Mouse (Mus musculus) heart, embryonic 15.5 days (tissue): ENCODE measurements at regions not wholly inside any gene's neighbourhood (a gene's known extent, or its start where the extent isn't known, plus 50 kb on each side); places are given as distances from the start of the nearest gene placed in this dataset.

Experiments
- ATAC-seq: fragments of 200-750 bp; cut with Nextera tagmentation; replicated peaks from 2 replicates; pipeline ENCODE4 v1.8.0; 2017; ENCODE audit warnings: low read depth, moderate TSS enrichment; ENCODE audit not compliant: insufficient number of reproducible peaks, insufficient read depth, low FRiP score
- H3K27ac ChIP-seq: fragments of 300-500 bp; sonication (generic); 2 replicates; pipeline ENCODE4 v1.5.1; 2015; ENCODE audit warnings: mild to moderate bottlenecking, inconsistent platforms
- H3K27me3 ChIP-seq: fragments of 300-500 bp; sonication (generic); 2 replicates; pipeline ENCODE4 v1.6.1; 2015; ENCODE audit warnings: inconsistent platforms
- H3K36me3 ChIP-seq: fragments of 300-500 bp; sonication (generic); 2 replicates; pipeline ENCODE4 v1.6.1; 2015; ENCODE audit warnings: mild to moderate bottlenecking, inconsistent platforms
- H3K4me1 ChIP-seq: fragments of 300-500 bp; sonication (generic); replicated peaks from 2 replicates; pipeline ENCODE4 v1.6.1; 2015; ENCODE audit warnings: inconsistent platforms
- H3K4me2 ChIP-seq: fragments of 300-500 bp; sonication (generic); 2 replicates; pipeline ENCODE4 v1.6.1; 2015; ENCODE audit warnings: inconsistent platforms, mild to moderate bottlenecking, moderate library complexity
- H3K4me3 ChIP-seq: fragments of 300-500 bp; sonication (generic); 2 replicates; pipeline ENCODE4 v1.5.1; 2015; ENCODE audit warnings: mild to moderate bottlenecking, inconsistent platforms
- H3K9ac ChIP-seq: fragments of 300-500 bp; sonication (generic); 2 replicates; pipeline ENCODE4 v1.6.1; 2015; ENCODE audit warnings: mild to moderate bottlenecking, inconsistent platforms
- H3K9me3 ChIP-seq: fragments of 300-500 bp; sonication (generic); replicated peaks from 2 replicates; pipeline ENCODE4 v1.6.1; 2016; ENCODE audit warnings: inconsistent platforms
- WGBS: fragments of 180-500 bp; shearing (Covaris S2); methylation state at CpG from one replicate; pipeline ENCODE4 v1.1.7; 2015; ENCODE audit warnings: mixed read lengths; 5-methylcytosine and 5-hydroxymethylcytosine counted together

- Histone ChIP-seq H3K27me3 (no peaks in the 10 kb centered on the region), H3K4me2 (no peak overlapping the region), H3K27ac (no peak overlapping the region), H3K36me3 (no peaks in the 10 kb centered on the region), H3K9ac (no peak overlapping the region), H3K4me3 (no peak overlapping the region), H3K9me3 (no peaks in the 10 kb centered on the region; the same call in 1 of the 2 replicates), H3K4me1 (0 out of 2 replicates have a peak, but pooled peaks cover 5% of the 10 kb centered on the region)
- 77% methylated on average over 11 of the region's 11 CpGs for WGBS
- no peak for ATAC-seq
Observed at GRCm38 (mm10) chr6:67130540-67131301, 93.5 kb upstream of the Gadd45a start.

DNA sequence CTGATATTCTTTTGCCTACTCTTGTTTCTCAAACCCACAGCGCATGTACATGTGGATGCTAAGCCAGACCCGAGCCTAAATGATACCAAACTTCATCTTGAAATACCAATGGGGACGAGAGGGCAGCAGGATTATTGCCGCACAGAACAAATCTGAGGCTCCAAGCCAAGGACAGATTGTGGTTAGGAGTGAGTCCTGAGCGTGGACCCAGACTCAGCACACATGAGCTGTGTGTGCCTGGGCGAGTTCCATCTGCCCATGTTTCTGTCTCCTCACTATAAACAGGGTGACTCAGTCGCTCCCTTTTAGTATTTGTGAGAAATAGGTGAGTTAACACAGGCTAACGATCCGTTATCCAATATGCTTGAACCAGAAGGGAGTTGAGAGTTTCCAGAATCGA, 92.4 kb upstream of the Gadd45a start:
- H3K4me1 ChIP-seq: 0 out of 2 replicates have a peak, but pooled peaks cover 5% of the 10 kb centered on the region
- 88% methylated on average over 10 of the region's 10 CpGs for WGBS

DNA sequence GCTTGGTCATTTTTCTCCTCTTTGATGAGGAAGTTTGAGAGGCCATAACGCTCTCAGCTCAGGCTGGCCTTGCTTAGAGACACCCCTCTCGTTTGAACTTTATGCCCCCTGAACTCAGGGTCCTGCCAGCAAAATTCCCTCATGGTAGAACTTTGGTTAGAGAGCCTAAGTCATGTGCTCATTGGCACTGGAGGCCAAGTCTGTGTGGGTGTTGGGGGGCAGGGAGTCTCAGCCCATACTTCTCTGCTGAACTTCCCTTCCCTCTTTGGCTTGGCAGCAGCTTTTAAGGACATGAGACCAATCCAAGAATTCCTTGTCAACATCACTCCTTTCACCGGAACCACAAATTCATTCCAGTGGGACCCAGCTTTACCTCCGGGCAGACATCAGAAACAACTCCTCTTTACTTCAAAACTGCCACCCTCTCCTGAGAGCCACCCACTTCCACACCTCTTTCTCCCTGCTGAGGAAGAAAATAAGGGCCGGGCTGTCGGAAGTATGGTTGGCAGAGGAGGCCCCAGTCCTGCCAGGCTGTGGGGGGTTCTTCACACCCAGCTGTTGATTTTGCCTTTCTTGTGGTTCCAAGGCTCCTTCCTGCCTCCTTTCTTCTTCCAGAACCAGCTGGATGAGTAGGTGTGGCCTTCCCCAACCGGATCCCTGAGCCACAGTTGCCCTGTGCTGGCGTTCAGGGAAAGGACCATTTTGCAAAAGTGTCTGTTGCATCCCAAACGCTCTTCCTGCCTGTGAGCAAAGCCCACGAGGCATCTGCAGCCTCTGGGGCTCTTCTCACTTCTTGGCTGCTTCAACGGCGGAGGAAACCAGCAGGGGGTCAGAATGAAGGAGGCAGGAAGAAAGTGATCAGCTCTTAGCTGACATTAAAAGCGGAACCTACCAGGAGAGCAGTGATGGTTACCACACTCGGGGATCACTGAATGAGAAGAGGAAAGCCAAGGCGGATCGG, 91.5 kb upstream of the Gadd45a start:
- Histone ChIP-seq H3K4me3 (no peak overlapping the region), H3K27me3 (no peaks in the 10 kb centered on the region), H3K36me3 (no peaks in the 10 kb centered on the region), H3K9ac (no peak overlapping the region), H3K4me2 (no peak overlapping the region), H3K9me3 (no peaks in the 10 kb centered on the region; the same call in 1 of the 2 replicates), H3K4me1 (0 out of 2 replicates have a peak, but pooled peaks cover 5% of the 10 kb centered on the region), H3K27ac (no peak overlapping the region)
- WGBS: 43% methylated on average over 16 of the region's 16 CpGs
- ATAC-seq: no peak

More for the DNA sequence above, 92.4 kb upstream of the Gadd45a start:
- no peaks in the 10 kb centered on the region; the same call in 1 of the 2 replicates for H3K9me3 ChIP-seq
- H3K4me2 ChIP-seq: no peak overlapping the region
- H3K27me3 ChIP-seq: no peaks in the 10 kb centered on the region
- H3K4me3 ChIP-seq: no peak overlapping the region
- no peaks in the 10 kb centered on the region for H3K36me3 ChIP-seq
- H3K27ac ChIP-seq: no peak overlapping the region
- H3K9ac ChIP-seq: no peak overlapping the region
- no peak for ATAC-seq

GRCm38 (mm10) chr6:67127727-67128126, 90.5 kb upstream of the Gadd45a start:
- WGBS: 79% methylated on average over 4 of the region's 4 CpGs
- H3K9me3 ChIP-seq: no peaks in the 10 kb centered on the region; the same call in 1 of the 2 replicates
- H3K4me3 ChIP-seq: no peak overlapping the region
- no peak overlapping the region for H3K4me2 ChIP-seq
- no peak for ATAC-seq
- H3K9ac ChIP-seq: no peak overlapping the region
- H3K4me1 ChIP-seq: 0 out of 2 replicates have a peak, but pooled peaks cover 5% of the 10 kb centered on the region
- H3K36me3 ChIP-seq: no peaks in the 10 kb centered on the region
- H3K27ac ChIP-seq: no peak overlapping the region
- H3K27me3 ChIP-seq: no peaks in the 10 kb centered on the region

- Histone ChIP-seq H3K4me2 (no peak overlapping the region), H3K9me3 (no peaks in the 10 kb centered on the region), H3K4me3 (no peak overlapping the region), H3K4me1 (0 out of 2 replicates have a peak, but pooled peaks cover 5% of the 10 kb centered on the region), H3K36me3 (no peaks in the 10 kb centered on the region), H3K27me3 (no peaks in the 10 kb centered on the region), H3K9ac (no peak overlapping the region), H3K27ac (no peak overlapping the region)
- 75% methylated on average over 7 of the region's 7 CpGs for WGBS
- ATAC-seq: no peak
Observed at GRCm38 (mm10) chr6:67125715-67126312, 88.6 kb upstream of the Gadd45a start.

GRCm38 (mm10) chr6:67124089-67124488, 86.8 kb upstream of the Gadd45a start:
- 0 out of 2 replicates have a peak, but pooled peaks cover 3% of the 10 kb centered on the region for H3K4me1 ChIP-seq
- no peaks in the 10 kb centered on the region for H3K9me3 ChIP-seq
- no peak overlapping the region for H3K27ac ChIP-seq
- H3K4me2 ChIP-seq: no peak overlapping the region
- H3K27me3 ChIP-seq: no peaks in the 10 kb centered on the region
- no peak overlapping the region for H3K9ac ChIP-seq
- WGBS: 61% methylated on average over 2 of the region's 2 CpGs
- no peaks in the 10 kb centered on the region for H3K36me3 ChIP-seq
- ATAC-seq: no peak
- H3K4me3 ChIP-seq: no peak overlapping the region

GRCm38 (mm10) chr6:67123071-67123470, 85.8 kb upstream of the Gadd45a start:
- Histone ChIP-seq H3K4me3 (no peak overlapping the region), H3K9me3 (no peaks in the 10 kb centered on the region), H3K36me3 (no peaks in the 10 kb centered on the region), H3K27ac (no peak overlapping the region), H3K4me2 (no peak overlapping the region), H3K4me1 (no peaks in the 10 kb centered on the region), H3K27me3 (no peaks in the 10 kb centered on the region), H3K9ac (no peak overlapping the region)
- WGBS: 71% methylated on average over 4 of the region's 4 CpGs
- ATAC-seq: no peak

- 75% methylated on average over 3 of the region's 3 CpGs for WGBS
- Histone ChIP-seq H3K4me2 (no peak overlapping the region), H3K27ac (no peak overlapping the region), H3K36me3 (no peaks in the 10 kb centered on the region), H3K9me3 (no peaks in the 10 kb centered on the region), H3K9ac (no peak overlapping the region), H3K4me3 (no peak overlapping the region), H3K4me1 (peaks cover 6% of the 10 kb centered on the region; the same call in 1 of the 2 replicates), H3K27me3 (peaks cover 13% of the 10 kb centered on the region; the same call in 1 of the 2 replicates)
- no peak for ATAC-seq
Observed at GRCm38 (mm10) chr6:67116306-67116705, 79.0 kb upstream of the Gadd45a start.

GRCm38 (mm10) chr6:67115505-67116303, 78.4 kb upstream of the Gadd45a start:
- Histone ChIP-seq H3K27ac (no peak overlapping the region), H3K9ac (no peak overlapping the region), H3K36me3 (no peaks in the 10 kb centered on the region), H3K4me2 (no peak overlapping the region), H3K4me1 (peaks cover 6% of the 10 kb centered on the region; the same call in 1 of the 2 replicates), H3K27me3 (peaks cover 17% of the 10 kb centered on the region; the same call in 1 of the 2 replicates), H3K9me3 (no peaks in the 10 kb centered on the region), H3K4me3 (no peak overlapping the region)
- no peak for ATAC-seq
- 51% methylated on average over 1 of the region's 1 CpGs for WGBS

- no peaks in the 10 kb centered on the region for H3K36me3 ChIP-seq
- H3K9ac ChIP-seq: no peak overlapping the region
- peaks cover 17% of the 10 kb centered on the region; the same call in 1 of the 2 replicates for H3K27me3 ChIP-seq
- H3K27ac ChIP-seq: no peak overlapping the region
- no peak for ATAC-seq
- WGBS: 87% methylated on average over 4 of the region's 4 CpGs
- no peak overlapping the region for H3K4me3 ChIP-seq
- no peaks in the 10 kb centered on the region for H3K9me3 ChIP-seq
- H3K4me1 ChIP-seq: peaks cover 6% of the 10 kb centered on the region; the same call in 1 of the 2 replicates
- H3K4me2 ChIP-seq: no peak overlapping the region
Observed at GRCm38 (mm10) chr6:67114753-67115152, 77.5 kb upstream of the Gadd45a start.
